Mouse (Mus musculus): ENCODE data around the gene Atg4d.
"Not testable (repeated sequence)": the region's sequence is repeated elsewhere in the genome, so short reads cannot be mapped to it uniquely, and the experiment has no call there.

The Atg4d gene

GRCm38 (mm10) chr9:21273520-21274228 is 8.6 kb downstream of the Atg4d start:
- DNase-seq (ENCODE audit: low read depth, low spot score), result no peak

- no peak for DNase-seq (ENCODE audit: low read depth, low spot score)
Observed at GRCm38 (mm10) chr9:21274336-21274735, 9.2 kb downstream of the Atg4d start.

GRCm38 (mm10) chr9:21275013-21275710 is 10.1 kb downstream of the Atg4d start:
- DNase-seq (ENCODE audit: low read depth, low spot score), result no peak

DNA sequence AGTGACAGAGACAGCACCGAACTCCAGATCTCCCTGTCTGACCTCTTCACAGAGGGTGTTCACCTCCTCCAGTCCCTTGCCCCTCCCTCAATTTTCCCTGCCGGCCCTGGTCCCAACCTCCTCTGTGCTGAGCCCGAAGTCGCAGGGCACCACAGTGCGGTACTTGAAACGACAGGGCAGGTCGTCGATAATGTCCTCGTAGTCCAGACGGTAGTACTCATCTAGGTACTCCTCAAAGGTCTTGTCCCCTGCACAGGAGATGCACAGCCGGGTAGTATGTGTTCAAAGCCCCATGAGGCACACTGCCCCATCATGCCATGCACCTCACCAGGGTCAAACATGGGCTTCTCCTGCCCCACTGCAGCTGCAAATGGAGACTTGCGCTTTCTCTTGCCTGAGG is 10.6 kb downstream of the Atg4d start:
- no peak for DNase-seq (ENCODE audit: low read depth, low spot score)

GRCm38 (mm10) chr9:21276307-21276706 is 11.2 kb downstream of the Atg4d start:
- DNase-seq (ENCODE audit: low read depth, low spot score), result no peak

- no peak for DNase-seq (ENCODE audit: low read depth, low spot score)
Observed at GRCm38 (mm10) chr9:21277776-21278175, 12.7 kb downstream of the Atg4d start.

- no peak for DNase-seq (ENCODE audit: low read depth, low spot score)
Observed at GRCm38 (mm10) chr9:21283591-21283990, 18.5 kb downstream of the Atg4d start.

- DNase-seq (ENCODE audit: low read depth, low spot score), result no peak
Observed at GRCm38 (mm10) chr9:21283994-21284393, 18.9 kb downstream of the Atg4d start.

GRCm38 (mm10) chr9:21286753-21287152 is 21.7 kb downstream of the Atg4d start:
- no peak for DNase-seq (ENCODE audit: low read depth, low spot score)

GRCm38 (mm10) chr9:21287571-21288402 is 22.7 kb downstream of the Atg4d start, which contains the start of gene Kri1:
Gene Kri1 (minus strand): TSS chr9:21287969.
- DNase-seq (ENCODE audit: low read depth, low spot score), result peak; percentile 98

DNA sequence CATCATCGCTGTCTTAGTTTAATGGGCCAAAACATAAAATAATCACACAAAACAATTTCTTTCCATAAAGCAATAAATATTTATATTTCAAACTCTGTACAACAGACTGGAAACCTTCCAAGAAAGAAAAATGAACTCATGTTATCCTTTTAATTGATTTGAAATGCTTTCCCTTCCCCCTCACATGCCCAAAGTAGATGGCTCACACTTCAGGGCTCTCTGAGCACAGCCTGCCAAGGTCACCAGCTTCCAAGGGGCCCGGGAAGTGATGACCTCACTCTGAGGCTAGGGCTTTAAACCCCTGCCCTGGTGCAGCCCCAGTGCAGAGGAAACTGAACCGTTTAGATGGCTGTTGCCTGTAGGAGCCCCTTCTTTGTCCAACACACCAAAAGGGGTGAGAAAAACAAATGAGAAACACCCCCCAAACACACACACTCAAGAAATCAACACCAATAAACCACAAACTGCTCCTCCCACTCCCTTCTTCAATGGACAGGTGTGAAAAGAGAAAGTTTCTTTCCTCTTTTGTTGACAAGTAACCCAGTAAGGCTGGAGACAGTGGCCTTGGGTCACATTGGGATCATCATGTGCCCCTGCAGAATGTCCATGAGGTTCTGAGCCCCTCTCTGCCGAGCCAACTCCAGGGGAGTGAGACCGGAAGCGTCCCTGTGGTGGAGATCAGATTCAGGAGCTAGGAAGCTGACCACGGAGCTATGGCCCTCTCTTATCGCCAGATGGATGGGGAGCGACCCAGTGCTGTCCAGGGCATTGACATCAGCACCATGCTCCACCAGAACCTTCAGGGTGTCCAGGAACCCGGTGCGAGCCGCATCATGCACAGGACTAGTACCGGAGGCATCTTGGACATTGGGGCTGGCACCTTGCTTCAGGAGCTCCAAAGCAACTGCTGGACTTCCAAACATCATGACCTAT is 23.6 kb downstream of the Atg4d start:
- DNase-seq (ENCODE audit: low read depth, low spot score), result no peak

GRCm38 (mm10) chr9:21289337-21289671 is 24.2 kb downstream of the Atg4d start:
- DNase-seq (ENCODE audit: low read depth, low spot score), result no peak

DNA sequence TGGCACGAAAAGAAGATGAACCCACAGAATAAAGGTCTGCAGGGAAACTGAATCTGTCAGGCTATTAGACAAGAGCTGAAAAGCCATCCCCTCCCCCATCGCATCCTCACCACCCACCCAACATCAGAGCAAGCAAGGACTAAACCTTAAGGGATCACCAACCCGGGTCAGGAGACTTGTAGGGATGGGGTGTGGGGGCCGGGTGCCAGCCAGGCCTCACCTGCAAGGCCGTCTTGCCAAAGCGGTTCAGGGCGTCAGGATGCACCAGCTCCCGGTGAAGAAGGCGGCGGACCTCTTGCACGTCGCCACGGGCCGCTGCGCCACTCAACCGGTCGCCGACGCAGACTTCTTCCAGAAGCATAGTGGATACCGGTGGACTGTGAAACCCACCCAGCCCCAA is 25.5 kb downstream of the Atg4d start:
- DNase-seq (ENCODE audit: low read depth, low spot score), result peak; percentile 21

GRCm38 (mm10) chr9:21291022-21291787 is 26.1 kb downstream of the Atg4d start, which contains the start of gene Cdkn2d:
Gene Cdkn2d (minus strand): TSS chr9:21291407.
- DNase-seq (ENCODE audit: low read depth, low spot score), result peak; percentile 99

- not testable (repeated sequence) for DNase-seq (ENCODE audit: low read depth, low spot score)
Observed at GRCm38 (mm10) chr9:21291868-21292267, 26.8 kb downstream of the Atg4d start.

- no peak for DNase-seq (ENCODE audit: low read depth, low spot score)
Observed at GRCm38 (mm10) chr9:21292271-21292670, 27.2 kb downstream of the Atg4d start.

- no peak for DNase-seq (ENCODE audit: low read depth, low spot score)
Observed at GRCm38 (mm10) chr9:21299014-21299413, 33.9 kb downstream of the Atg4d start.

DNA sequence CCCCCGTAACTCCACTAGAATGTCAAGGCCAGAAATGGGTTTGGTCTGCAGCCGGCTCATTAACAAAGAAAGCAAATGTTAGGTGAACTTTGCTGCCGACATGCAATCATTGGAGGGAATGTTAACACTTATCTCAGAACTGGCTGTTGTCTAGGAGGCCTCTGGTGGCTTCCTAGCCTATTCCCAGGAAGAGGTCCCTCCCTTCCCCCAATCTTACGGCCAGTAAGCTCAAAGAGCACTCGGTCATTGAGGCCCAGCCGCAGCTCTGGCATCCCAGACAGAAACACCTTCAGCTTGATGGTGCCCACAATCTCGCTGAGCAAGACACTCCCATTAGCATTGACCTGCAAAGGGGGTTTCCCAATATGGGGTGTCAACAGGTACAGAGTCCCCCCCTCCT is 40.0 kb downstream of the Atg4d start:
- DNase-seq (ENCODE audit: low read depth, low spot score), result no peak

DNA sequence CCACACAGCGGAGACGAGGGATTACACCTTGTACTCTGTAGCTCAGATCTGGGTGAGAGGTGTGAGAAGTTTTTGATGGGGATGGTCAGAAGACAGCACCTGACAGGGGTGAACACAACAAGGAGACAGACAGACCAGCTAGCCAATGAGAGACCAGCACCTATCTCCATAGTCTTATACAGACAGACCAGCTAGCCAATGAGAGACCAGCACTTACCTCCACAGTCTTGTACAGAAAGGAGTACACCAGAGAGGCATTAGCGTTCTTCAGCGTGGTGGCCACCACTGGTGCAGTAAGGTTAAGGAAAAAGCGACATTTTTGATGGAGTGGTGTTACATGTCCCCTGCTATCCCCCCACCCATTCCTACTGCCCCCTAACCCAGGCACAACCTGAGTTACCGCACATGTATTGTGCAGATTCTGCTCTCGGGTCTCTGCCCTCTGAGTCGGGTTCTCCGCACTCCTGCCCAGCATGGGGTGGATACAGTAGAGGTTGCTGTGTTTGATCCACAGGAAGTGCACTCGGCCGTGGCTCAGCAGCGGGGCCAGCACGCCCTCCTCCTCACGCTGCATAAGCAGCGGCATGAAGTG is 44.2 kb downstream of the Atg4d start:
- no peak for DNase-seq (ENCODE audit: low read depth, low spot score)

GRCm38 (mm10) chr9:21311695-21312094 is 46.6 kb downstream of the Atg4d start:
- no peak for DNase-seq (ENCODE audit: low read depth, low spot score)
